Mouse (Mus musculus): ENCODE data around the gene Myom1. TPM values are rescaled to one million over a fixed set of nuclear protein-coding genes. Genes with fewer than 3 reads are reported as not detected.

Myom1 gene
- total RNA-seq, 2 experiments from 2014 or later, result 917 to 927 TPM

- no peak for DNase-seq (ENCODE audit: low spot score in 2 of 2)
Measured at GRCm38 (mm10) chr17:70991706-70992625, 10.5 kb upstream of the Myom1 start.

GRCm38 (mm10) chr17:70992662-70993061 lies 9.8 kb upstream of the Myom1 start:
- DNase-seq (ENCODE audit: low spot score in 2 of 2), result no peak

GRCm38 (mm10) chr17:70993385-70993807 lies 9.0 kb upstream of the Myom1 start:
- DNase-seq (ENCODE audit: low spot score in 2 of 2), result no peak

GRCm38 (mm10) chr17:70994671-70995070 lies 7.8 kb upstream of the Myom1 start:
- no peak for DNase-seq (ENCODE audit: low spot score in 2 of 2)

- no peak for DNase-seq (ENCODE audit: low spot score in 2 of 2)
Measured at GRCm38 (mm10) chr17:70995551-70995950, 6.9 kb upstream of the Myom1 start.

GRCm38 (mm10) chr17:70997836-70998235 lies 4.6 kb upstream of the Myom1 start:
- DNase-seq (ENCODE audit: low spot score in 2 of 2), result no peak

- no peak for DNase-seq (ENCODE audit: low spot score in 2 of 2)
Measured at GRCm38 (mm10) chr17:70998400-70998975, 3.9 kb upstream of the Myom1 start.

- no peak for DNase-seq (ENCODE audit: low spot score in 2 of 2)
Measured at GRCm38 (mm10) chr17:70999187-70999586, 3.2 kb upstream of the Myom1 start.

- no peak for DNase-seq (ENCODE audit: low spot score in 2 of 2)
Measured at GRCm38 (mm10) chr17:71000255-71000654, 2.2 kb upstream of the Myom1 start.

GRCm38 (mm10) chr17:71001067-71001466 lies 1.4 kb upstream of the Myom1 start:
- DNase-seq (ENCODE audit: low spot score in 2 of 2), result no peak

- DNase-seq (ENCODE audit: low spot score in 2 of 2), result peak; percentile 53 to 74
Measured at GRCm38 (mm10) chr17:71001699-71002080, 743 bp upstream of the Myom1 start.

- no peak for DNase-seq (ENCODE audit: low spot score in 2 of 2)
Measured at GRCm38 (mm10) chr17:71002744-71003094, 286 bp downstream of the Myom1 start, which contains the start of gene Myl12a. Gene Myl12a (minus strand): TSS chr17:71002878.

GRCm38 (mm10) chr17:71003112-71003511 lies 679 bp downstream of the Myom1 start:
- DNase-seq (ENCODE audit: low spot score in 2 of 2), result no peak

- DNase-seq (ENCODE audit: low spot score in 2 of 2), result no peak
Measured at GRCm38 (mm10) chr17:71003721-71004120, 1.3 kb downstream of the Myom1 start.

GRCm38 (mm10) chr17:71004186-71004960 lies 1.9 kb downstream of the Myom1 start:
- no peak for DNase-seq (ENCODE audit: low spot score in 2 of 2)

GRCm38 (mm10) chr17:71006976-71007375 lies 4.5 kb downstream of the Myom1 start:
- DNase-seq (ENCODE audit: low spot score in 2 of 2), result no peak

- no peak for DNase-seq (ENCODE audit: low spot score in 2 of 2)
Measured at GRCm38 (mm10) chr17:71008676-71009075, 6.2 kb downstream of the Myom1 start.

- no peak for DNase-seq (ENCODE audit: low spot score in 2 of 2)
Measured at GRCm38 (mm10) chr17:71009751-71010150, 7.3 kb downstream of the Myom1 start.

GRCm38 (mm10) chr17:71010646-71011242 lies 8.3 kb downstream of the Myom1 start:
- DNase-seq (ENCODE audit: low spot score in 2 of 2), result no peak

GRCm38 (mm10) chr17:71011931-71012662 lies 9.7 kb downstream of the Myom1 start:
- no peak for DNase-seq (ENCODE audit: low spot score in 2 of 2)

- DNase-seq (ENCODE audit: low spot score in 2 of 2), result no peak
Measured at GRCm38 (mm10) chr17:71013105-71013504, 10.7 kb downstream of the Myom1 start.
